ENCODE assay signal across 8 mouse cellular contexts in the genomic region with DNA sequence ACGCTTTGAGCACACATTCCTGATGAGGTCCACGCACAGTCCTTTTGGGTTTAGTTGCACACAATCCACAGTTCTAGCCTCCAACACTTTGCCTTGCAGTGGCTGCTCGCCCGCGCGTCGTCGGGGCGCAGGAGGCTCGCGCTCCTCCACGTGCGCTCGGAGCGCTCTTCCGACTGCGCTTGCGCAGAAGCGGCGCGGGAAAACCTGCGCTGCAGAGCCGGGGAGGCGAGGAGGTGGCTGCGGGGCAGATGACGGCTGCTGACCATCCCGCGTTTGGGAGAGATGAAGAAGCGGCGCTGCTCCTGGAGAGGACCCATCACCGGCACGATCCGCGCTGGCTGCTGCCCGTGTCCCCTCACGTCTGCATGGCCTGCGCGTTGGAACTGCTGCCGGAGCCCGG. TPM values are rescaled to one million over a fixed set of nuclear protein-coding genes. Genes with fewer than 3 reads are reported as not detected.
DNase-seq lines count a peak whose midpoint lies in the region; ATAC-seq lines count a peak whose summit lies in the region.

A gene (plus strand): TSS at position 99 of the 400 bp plus-strand sequence.

- H3K9me3 ChIP-seq in heart, embryonic 13.5 days, result 0 out of 2 replicates have a peak, but pooled peaks cover 6% of the 10 kb centered on the region
- no peaks in the 10 kb centered on the region for H3K9me3 ChIP-seq in forebrain, embryonic 14.5 days (replicated peaks; ENCODE audit: control insufficient read depth, low read length)
- no peaks in the 10 kb centered on the region for H3K9me3 ChIP-seq in midbrain, embryonic 12.5 days

- peak within 1 kb of the TSS; percentile 38 for H3K4me2 ChIP-seq in heart, embryonic 13.5 days
- H3K4me2 ChIP-seq in forebrain, embryonic 14.5 days (ENCODE audit: low read length), result peak within 1 kb of the TSS; percentile 28; the same call in 1 of the 2 replicates
- peak within 1 kb of the TSS; percentile 34 for H3K4me2 ChIP-seq in midbrain, embryonic 12.5 days (replicated peaks)

- no peak within 1 kb of the TSS for H3K9ac ChIP-seq in heart, embryonic 13.5 days
- H3K9ac ChIP-seq in forebrain, embryonic 14.5 days (ENCODE audit: low read length), result no peak within 1 kb of the TSS
- no peak within 1 kb of the TSS for H3K9ac ChIP-seq in midbrain, embryonic 12.5 days (replicated peaks)

- no peak for DNase-seq in heart, postnatal 10 days
- peak; percentile 42 for DNase-seq in ES-CJ7 (ENCODE audit: low read depth, low spot score)
- peak; percentile 22 for DNase-seq in forebrain, embryonic 14.5 days (ENCODE audit: low spot score)
- DNase-seq in left cerebral cortex, adult 9 months (ENCODE audit: low spot score in 2 of 2), result no peak
- DNase-seq in frontal cortex, postnatal 10 days (ENCODE audit: low spot score in 2 of 2), result no peak

- H3K4me1 ChIP-seq in heart, embryonic 13.5 days, result peaks cover 5% of the 10 kb centered on the region; the same call in 1 of the 2 replicates
- H3K4me1 ChIP-seq in forebrain, embryonic 14.5 days (ENCODE audit: control insufficient read depth, insufficient read depth, low read length), result no peaks in the 10 kb centered on the region
- 0 out of 2 replicates have a peak, but pooled peaks cover 4% of the 10 kb centered on the region for H3K4me1 ChIP-seq in midbrain, embryonic 12.5 days

- 20% methylated on average over 40 of the region's 40 CpGs for WGBS in heart, embryonic 13.5 days
- WGBS in forebrain, embryonic 14.5 days, result 27% methylated on average over 40 of the region's 40 CpGs
- 25% methylated on average over 40 of the region's 40 CpGs for WGBS in midbrain, embryonic 12.5 days

- no peaks in the 10 kb centered on the region for H3K36me3 ChIP-seq in heart, embryonic 13.5 days
- H3K36me3 ChIP-seq in forebrain, embryonic 14.5 days (ENCODE audit: control insufficient read depth, insufficient read depth, low read length), result no peaks in the 10 kb centered on the region
- H3K36me3 ChIP-seq in midbrain, embryonic 12.5 days, result no peaks in the 10 kb centered on the region

- intact Hi-C loops in heart, postnatal 10 days (cut with DNase I), result no loop called here

- no peak for ATAC-seq in heart, embryonic 13.5 days (ENCODE audit: extremely low read depth, insufficient number of reproducible peaks, low FRiP score, low TSS enrichment)
- ATAC-seq in forebrain, embryonic 14.5 days, result no peak
- ATAC-seq in midbrain, embryonic 12.5 days (ENCODE audit: low FRiP score, low read depth), result no peak
- no peak for ATAC-seq in granulocyte monocyte progenitor cell, adult 5-6 weeks (replicated peaks; ENCODE audit: poor library complexity, severe bottlenecking)

- peaks cover 75% of the 10 kb centered on the region for H3K27me3 ChIP-seq in heart, embryonic 13.5 days (replicated peaks)
- H3K27me3 ChIP-seq in forebrain, embryonic 14.5 days (replicated peaks; ENCODE audit: control insufficient read depth, insufficient read depth, low read length), result peaks cover 9% of the 10 kb centered on the region
- H3K27me3 ChIP-seq in midbrain, embryonic 12.5 days, result peaks cover 46% of the 10 kb centered on the region

- peak within 1 kb of the TSS; percentile 20; the same call in 1 of the 2 replicates for H3K4me3 ChIP-seq in heart, embryonic 13.5 days
- H3K4me3 ChIP-seq in forebrain, embryonic 14.5 days (ENCODE audit: low read depth, low read length), result no peak within 1 kb of the TSS
- peak within 1 kb of the TSS; percentile 17; the same call in 1 of the 2 replicates for H3K4me3 ChIP-seq in midbrain, embryonic 12.5 days

- H3K27ac ChIP-seq in heart, embryonic 13.5 days (replicated peaks), result no peak within 1 kb of the TSS
- no peak within 1 kb of the TSS for H3K27ac ChIP-seq in forebrain, embryonic 14.5 days (ENCODE audit: low read depth, low read length)
- H3K27ac ChIP-seq in midbrain, embryonic 12.5 days (replicated peaks), result no peak within 1 kb of the TSS

RNA-seq across cellular contexts. Expression of the gene that starts here (rescaled TPM):
- polyA plus RNA-seq in heart, embryonic 13.5 days (2015; fragmentation: Nextera tagmentation; extraction: Ambion mirVana), result not detected in 2 replicates
- not detected for total RNA-seq in heart, postnatal 10 days (2021)
- polyA plus RNA-seq in forebrain, embryonic 14.5 days (2014; fragmentation: Nextera tagmentation; extraction: Ambion mirVana), result not detected in 2 replicates
- 0.05 and 0.08 TPM in 2 replicates for polyA plus RNA-seq in midbrain, embryonic 12.5 days (2016; fragmentation: Nextera tagmentation; extraction: Ambion mirVana)
- total RNA-seq in granulocyte monocyte progenitor cell, adult 5-6 weeks (2014; fragmentation: Nextera tagmentation), result not detected in 2 replicates
- total RNA-seq in granulocyte monocyte progenitor cell, adult 5-6 weeks (2017), result not detected in 2 replicates

Comparison
In these comparisons a context has a peak if more than half of its experiments do, and no peak if none do; other contexts are left out.
1. Peak in DNase-seq and H3K4me2 ChIP-seq in forebrain, embryonic 14.5 days; RNA of the gene not detected or under 1 TPM.